Mouse (Mus musculus) T-helper 1 cell (primary cell): ENCODE data around the gene Zfp691.

ENCODE experiments used
- in situ Hi-C: fragments of 300-600 bp; cut with MboI, MseI; formaldehyde crosslinking; loops from one replicate; pipeline ENCODE4 v1.15.1; 2025; ENCODE audit warnings: high pct_unique_total_duplicates

Gene Zfp691

DNA sequence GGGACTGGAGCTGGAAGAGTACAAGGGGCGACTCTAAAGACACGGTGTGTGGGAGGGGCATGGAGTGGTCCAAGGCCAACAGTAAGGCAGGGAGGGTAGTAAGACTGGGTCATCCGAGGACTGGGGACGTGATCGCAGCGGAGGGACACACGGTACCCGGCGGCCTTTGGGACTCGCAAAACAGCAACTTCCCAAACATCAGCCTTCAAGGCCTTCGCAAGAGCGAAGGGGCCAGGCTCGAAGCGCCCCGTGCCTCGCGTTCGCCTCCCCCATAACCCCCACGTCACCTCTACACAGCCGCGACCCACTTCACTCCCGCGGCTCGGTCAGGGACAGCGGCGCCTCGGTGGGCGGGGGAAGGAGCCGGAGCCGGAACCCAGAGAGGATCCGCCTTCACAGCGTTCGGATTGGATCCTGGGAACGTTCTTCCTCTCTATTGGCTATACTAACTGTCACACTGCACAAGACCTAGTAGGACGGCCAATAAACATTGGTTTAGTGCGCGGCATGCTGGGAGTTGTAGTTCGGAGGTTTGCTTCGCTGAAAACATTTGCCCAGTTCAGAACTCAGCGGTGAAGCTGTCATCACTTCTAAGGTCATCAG lies at the start of gene Zfp691:
Gene Zfp691, minus strand, starts transcription at position 345 of the 603 bp plus-strand sequence.
- in situ Hi-C loops: loop anchor here (5.0 to 10.0 kb wide), 2 partner anchors 67 to 1629 kb away; partner anchors contain the start of gene Slc2a1

DNA sequence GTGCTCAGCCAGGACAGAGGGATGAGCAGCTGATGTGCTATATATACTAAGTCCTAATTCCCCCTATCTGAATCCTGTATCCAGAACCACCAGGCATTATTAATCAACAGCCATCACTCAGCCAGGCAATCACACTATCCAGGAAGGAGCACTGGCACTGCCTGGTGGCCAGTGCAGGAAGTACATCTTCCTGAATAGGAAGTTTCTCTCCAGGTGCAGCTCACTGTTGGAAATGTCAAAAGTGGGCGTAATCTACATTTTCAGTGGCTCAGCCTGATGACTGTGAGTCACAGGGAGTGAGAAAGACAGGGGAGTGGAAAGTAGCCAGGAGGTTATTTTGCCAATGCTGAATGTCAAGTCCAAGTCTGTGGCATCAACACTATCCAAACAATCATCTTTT lies 49.7 kb upstream of the Zfp691 start:
- in situ Hi-C loops: no loop called here

GRCm38 (mm10) chr4:119218169-119218568 lies 44.2 kb upstream of the Zfp691 start, which contains the start of gene Tmem269:
TSS of gene Tmem269 (minus strand) at chr4:119218217.
- in situ Hi-C loops: no loop called here

- in situ Hi-C loops: no loop called here
Measured at GRCm38 (mm10) chr4:119216667-119217066, 42.7 kb upstream of the Zfp691 start.

DNA sequence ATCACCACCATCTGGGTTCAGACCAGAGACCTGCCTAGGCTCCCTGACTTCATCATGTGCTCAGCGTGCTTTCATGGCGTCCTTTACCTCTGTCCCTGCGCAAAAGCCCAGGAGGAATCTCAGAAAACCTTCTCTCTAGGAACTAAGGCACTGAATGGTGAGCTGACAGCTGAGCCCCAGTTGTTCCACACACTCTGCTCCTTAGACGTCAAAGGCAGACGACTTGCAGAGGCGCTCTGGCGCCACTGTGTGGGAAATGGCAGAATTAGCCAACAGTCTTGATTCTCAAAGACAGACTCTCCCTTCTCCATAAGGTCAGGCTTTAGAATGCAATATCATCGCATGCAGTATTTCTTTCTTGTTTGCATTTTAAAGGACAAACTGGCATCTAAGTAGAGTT lies 30.7 kb upstream of the Zfp691 start:
- in situ Hi-C loops: no loop called here

- in situ Hi-C loops: no loop called here
Measured at GRCm38 (mm10) chr4:119198105-119198504, 24.1 kb upstream of the Zfp691 start.

- in situ Hi-C loops: no loop called here
Measured at GRCm38 (mm10) chr4:119195582-119196320, 21.8 kb upstream of the Zfp691 start.

DNA sequence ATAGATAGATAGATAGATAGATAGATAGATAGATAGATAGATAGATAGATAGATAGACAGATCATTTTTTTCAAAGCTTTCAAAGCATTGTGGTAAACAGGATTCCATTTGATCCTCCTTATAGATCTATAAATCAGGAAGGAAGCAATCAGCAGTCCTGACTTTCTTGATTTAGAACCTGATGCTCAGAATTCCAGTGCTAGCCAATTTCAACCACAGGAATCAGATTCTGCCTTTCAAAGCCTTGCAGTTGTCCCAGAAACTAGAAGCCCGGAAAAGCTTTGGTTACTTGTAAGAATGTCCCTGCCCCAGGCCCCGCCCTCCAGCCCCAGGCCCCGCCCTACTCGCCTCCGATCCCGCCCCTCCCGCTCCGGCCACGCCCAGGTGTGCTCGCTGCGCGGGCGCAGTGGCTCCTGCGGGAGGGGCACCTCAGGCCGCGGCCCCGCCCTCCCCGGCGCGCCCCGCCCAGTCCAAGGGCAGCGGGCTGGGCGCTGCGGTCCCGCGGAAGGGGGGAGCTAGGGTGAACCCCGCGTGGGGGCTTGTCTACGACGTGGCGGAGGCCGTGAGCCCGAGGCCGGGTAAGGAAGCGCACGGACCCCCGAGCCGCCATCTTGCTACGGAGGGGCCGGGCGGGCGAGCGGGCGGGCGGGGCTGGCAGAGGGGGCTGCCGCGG lies 21.1 kb upstream of the Zfp691 start, which contains the start of gene Svbp:
Gene Svbp, plus strand, starts transcription at position 398 of the 673 bp plus-strand sequence.
- in situ Hi-C loops: no loop called here

DNA sequence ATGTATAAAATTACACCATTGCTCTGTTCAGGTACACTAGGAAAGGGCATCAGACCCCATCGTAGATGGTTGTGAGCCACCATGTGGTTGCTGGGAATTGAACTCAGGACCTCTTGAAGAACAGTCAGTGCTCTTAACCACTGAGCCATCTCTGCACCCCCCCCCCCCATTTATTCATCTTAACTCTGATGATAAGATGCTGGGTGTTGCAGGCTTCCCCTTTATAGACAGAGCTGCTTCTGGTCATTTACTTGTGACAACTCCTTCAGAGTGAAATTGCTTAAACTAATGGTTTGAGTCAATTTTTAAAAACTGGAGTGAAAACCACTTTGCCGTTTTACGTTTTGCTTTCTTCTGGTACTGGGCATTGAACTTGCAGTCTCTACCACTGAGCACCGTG lies 18.8 kb upstream of the Zfp691 start:
- in situ Hi-C loops: no loop called here

- in situ Hi-C loops: no loop called here
Measured at GRCm38 (mm10) chr4:119191273-119191672, 17.3 kb upstream of the Zfp691 start.

DNA sequence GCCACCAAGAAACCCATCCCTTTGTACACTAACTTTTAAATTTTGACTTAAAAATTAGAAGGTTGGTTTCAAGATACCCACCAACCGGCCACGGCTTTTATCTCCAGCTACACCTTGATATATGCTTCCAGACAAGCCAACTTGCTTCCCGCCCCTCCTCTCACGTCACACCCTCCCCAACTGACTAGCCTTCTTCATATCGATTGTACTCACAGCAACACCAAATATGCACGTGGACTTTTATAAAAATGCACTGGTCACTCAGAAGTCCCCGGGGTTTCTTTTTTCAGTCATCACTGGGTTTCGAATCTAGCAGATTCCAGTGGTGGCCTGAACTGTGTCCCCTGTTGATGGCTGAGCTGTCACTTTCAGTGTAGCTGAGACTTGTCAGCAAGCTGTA lies 16.6 kb upstream of the Zfp691 start:
- in situ Hi-C loops: no loop called here

DNA sequence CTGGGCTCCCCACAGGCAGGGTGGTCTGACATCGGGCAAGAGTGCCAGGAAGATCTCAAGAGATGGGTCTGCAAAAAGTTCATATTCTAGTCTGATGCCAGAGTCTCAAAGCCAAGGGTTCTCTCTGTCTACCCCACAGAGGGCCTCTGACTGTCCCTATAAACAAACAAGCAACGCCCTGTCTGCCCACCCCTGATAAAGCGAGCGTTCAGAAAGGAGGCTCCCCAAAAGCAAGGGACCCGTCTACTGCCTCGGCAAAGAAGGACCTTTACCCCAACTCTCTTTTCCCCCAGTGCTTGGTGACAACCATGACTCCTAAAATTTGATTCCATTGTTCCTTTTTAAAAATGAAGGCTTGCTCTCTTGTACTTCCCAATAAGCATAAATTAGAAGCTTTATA lies 15.9 kb upstream of the Zfp691 start, which contains the start of gene Ermap:
Gene Ermap, minus strand, starts transcription at position 148 of the 400 bp plus-strand sequence.
- in situ Hi-C loops: no loop called here

GRCm38 (mm10) chr4:119189392-119189791 lies 15.4 kb upstream of the Zfp691 start:
- in situ Hi-C loops: no loop called here

- in situ Hi-C loops: no loop called here
Measured at GRCm38 (mm10) chr4:119188060-119188785, 14.2 kb upstream of the Zfp691 start.

- in situ Hi-C loops: no loop called here
Measured at GRCm38 (mm10) chr4:119185771-119186170, 11.8 kb upstream of the Zfp691 start.

GRCm38 (mm10) chr4:119183525-119183924 lies 9.5 kb upstream of the Zfp691 start:
- in situ Hi-C loops: loop anchor here (5.0 kb wide), 1 partner anchor 561 kb away; the partner anchor contains the start of genes Cfap57 and Ebna1bp2

- in situ Hi-C loops: loop anchor here (5.0 kb wide), 1 partner anchor 559 kb away; the partner anchor contains the start of genes Cfap57 and Ebna1bp2
Measured at GRCm38 (mm10) chr4:119181456-119181855, 7.5 kb upstream of the Zfp691 start.

- in situ Hi-C loops: loop anchor here (5.0 kb wide), 1 partner anchor 558 kb away; the partner anchor contains the start of genes Cfap57 and Ebna1bp2
Measured at GRCm38 (mm10) chr4:119180133-119180707, 6.2 kb upstream of the Zfp691 start.

GRCm38 (mm10) chr4:119178331-119178730 lies 4.3 kb upstream of the Zfp691 start:
- in situ Hi-C loops: loop anchor here (10.0 kb wide), 1 partner anchor 1634 kb away; no protein-coding TSS in a partner anchor

GRCm38 (mm10) chr4:119177702-119178101 lies 3.7 kb upstream of the Zfp691 start:
- in situ Hi-C loops: loop anchor here (10.0 kb wide), 1 partner anchor 1633 kb away; no protein-coding TSS in a partner anchor
